Mouse (Mus musculus) G1E (cell line): ENCODE measurements at regions not wholly inside any gene's neighbourhood (a gene's known extent, or its start where the extent isn't known, plus 50 kb on each side); places are given as distances from the start of the nearest gene placed in this dataset.

Experiments
- CTCF ChIP-seq: IDR thresholded peaks from 2 replicates; pipeline ENCODE4 v1.5.1; 2012; ENCODE audit warnings: low read depth, low read length, inconsistent platforms, mixed read lengths
- GATA1 ChIP-seq: IDR thresholded peaks from 2 replicates; pipeline ENCODE4 v1.6.1; 2012; ENCODE audit warnings: borderline replicate concordance, low read length, inconsistent platforms, mixed read lengths
- POLR2AphosphoS5 ChIP-seq: IDR thresholded peaks from 2 replicates; pipeline ENCODE4 v1.6.1; 2012; ENCODE audit warnings: low read depth, low read length, inconsistent platforms; ENCODE audit not compliant: insufficient replicate concordance

DNA sequence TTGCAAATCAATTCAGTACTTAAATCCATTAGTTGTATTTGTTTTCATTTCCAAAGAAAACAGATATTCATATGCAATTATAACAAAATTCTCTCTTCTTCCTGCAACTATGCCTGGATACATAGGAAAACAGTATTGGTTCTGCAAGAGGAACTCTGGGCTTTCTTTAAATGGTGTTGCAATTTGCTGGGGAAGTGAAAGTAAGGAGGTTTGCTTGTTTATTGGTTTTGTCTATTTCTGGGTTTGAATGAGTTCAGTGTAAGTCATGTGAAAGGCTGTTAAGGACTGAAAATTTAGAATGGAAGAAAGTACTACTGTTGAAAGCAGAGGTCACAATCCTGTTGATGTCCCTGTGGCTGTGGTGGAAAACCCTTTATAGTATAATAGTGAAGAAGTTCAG, 1058.0 kb downstream of the Pla2g4a start:
- TF ChIP-seq GATA1 = no peak
- no peak for TF ChIP-seq CTCF
- TF ChIP-seq POLR2AphosphoS5 = no peak
